Mouse (Mus musculus) sigmoid colon, adult 10 weeks (tissue): ENCODE results near the gene Itga2b. TPM values are rescaled to one million over a fixed set of nuclear protein-coding genes. Genes with fewer than 3 reads are reported as not detected.

Experiments used
- polyA plus RNA-seq: library from polyadenylated mRNA; stranded (reverse); fragments of 350-450 nt; fragmentation: Illumina TruSeq; extraction: RNeasy Lipid Tissue Mini Kit (QIAGEN cat#74804); gene quantifications from one replicate; pipeline ENCODE4 v1.2.3, GENCODE M21; 2014; ENCODE audit warnings: low read depth, low replicate concordance

Itga2b gene
- polyA plus RNA-seq, result not detected

DNA sequence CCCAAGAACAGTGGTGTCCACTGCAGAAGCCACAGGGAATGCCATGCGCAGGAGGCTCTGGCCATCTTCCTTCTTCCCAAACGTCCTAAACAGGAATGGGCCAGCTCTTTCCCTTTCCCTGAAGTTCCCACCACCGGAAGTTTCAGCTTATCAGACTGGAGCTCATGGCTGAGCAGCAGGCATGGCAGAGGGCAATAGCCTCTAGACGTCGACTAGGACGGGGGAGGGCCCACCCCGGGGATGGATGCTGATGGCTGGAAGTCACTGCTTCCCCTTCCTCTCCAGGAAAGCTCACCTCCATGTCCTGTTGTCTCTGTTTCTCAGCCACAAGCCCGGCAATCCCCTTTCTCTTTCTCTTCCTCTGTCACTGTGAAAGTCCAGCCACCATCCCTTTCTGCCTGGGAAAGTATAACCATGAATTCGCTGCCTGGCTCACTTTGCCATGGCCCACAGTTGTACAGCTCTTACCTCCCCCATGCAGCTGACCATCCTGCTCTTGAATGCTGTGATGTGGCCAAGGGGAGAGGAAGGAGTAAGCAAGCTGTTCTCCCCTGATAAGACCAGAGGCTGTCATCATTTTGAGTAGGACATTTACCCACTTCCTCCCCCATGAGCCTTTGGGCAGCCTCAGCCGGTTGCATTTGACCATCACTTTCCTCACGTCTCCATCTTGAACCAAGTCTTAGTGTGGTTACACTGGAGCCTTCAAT lies at the start of gene Itga2b:
TSS of gene Itga2b (minus strand) at position 475 of the 710 bp plus-strand sequence.

DNA sequence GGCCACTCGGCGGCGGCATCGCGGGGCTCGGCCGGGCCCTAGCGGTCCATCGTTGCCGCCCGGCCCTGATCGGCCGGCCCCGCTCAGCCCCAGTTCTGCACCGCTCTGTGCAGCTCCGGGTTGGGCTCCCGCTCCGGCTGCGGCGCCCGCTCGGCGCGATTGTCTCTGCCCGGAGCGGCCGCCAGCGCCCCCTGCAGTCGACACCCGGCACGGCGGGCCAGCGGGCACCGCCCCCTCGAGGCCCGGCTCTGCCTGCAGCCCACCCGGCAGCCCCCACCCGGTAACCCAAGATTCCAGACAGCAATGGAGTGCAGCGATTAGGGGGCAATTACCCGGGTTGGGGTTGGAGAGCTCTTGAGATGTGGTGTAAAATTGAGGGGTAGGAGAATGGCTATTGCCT lies 22.4 kb downstream of the Itga2b start, which contains the start of gene Fam171a2:
TSS of gene Fam171a2 (minus strand) at position 186 of the 400 bp plus-strand sequence.

GRCm38 (mm10) chr11:102430121-102431017 lies 39.6 kb downstream of the Itga2b start, which contains the start of gene Grn:
TSS of gene Grn (plus strand) at chr11:102430315.

GRCm38 (mm10) chr11:102407834-102408215 lies 62.1 kb downstream of the Itga2b start, which contains the start of gene Slc25a39:
TSS of gene Slc25a39 (minus strand) at chr11:102407946.

Other genes with a start within 250 kb of the Itga2b start
- gene Hdac5, start 240.0 kb downstream of the Itga2b start, polyA plus RNA-seq, result 2.8 TPM
- not detected for gene BC030867, start 221.2 kb downstream of the Itga2b start, polyA plus RNA-seq
- 0.66 TPM for gene Asb16, start 201.4 kb downstream of the Itga2b start, polyA plus RNA-seq
- 7.2 TPM for gene Tmub2, start 185.2 kb downstream of the Itga2b start, polyA plus RNA-seq
- 8.9 TPM for gene Atxn7l3, start 173.5 kb downstream of the Itga2b start, polyA plus RNA-seq
- 48.8 TPM for gene Ubtf, start 150.4 kb downstream of the Itga2b start, polyA plus RNA-seq
- gene Slc4a1, start 103.9 kb downstream of the Itga2b start, polyA plus RNA-seq, result not detected
- gene Rundc3a, start 76.7 kb downstream of the Itga2b start, polyA plus RNA-seq, result 0.32 TPM
- gene Slc25a39, start 62.2 kb downstream of the Itga2b start, polyA plus RNA-seq, result 8.5 TPM
- 9.7 TPM for gene Grn, start 39.8 kb downstream of the Itga2b start, polyA plus RNA-seq
- gene Fam171a2, start 22.4 kb downstream of the Itga2b start, polyA plus RNA-seq, result not detected
- gene Gpatch8, start 86.3 kb upstream of the Itga2b start, polyA plus RNA-seq, result 30.0 TPM
- gene Gm11627, start 109.3 kb upstream of the Itga2b start, polyA plus RNA-seq, result 11.8 TPM
- 2.8 TPM for gene Fzd2, start 134.3 kb upstream of the Itga2b start, polyA plus RNA-seq
- not detected for gene Meioc, start 193.6 kb upstream of the Itga2b start, polyA plus RNA-seq
- gene Ccdc43, start 227.7 kb upstream of the Itga2b start, polyA plus RNA-seq, result 44.8 TPM